Mouse (Mus musculus): ENCODE measurements around the gene Hscb.

Hscb gene

GRCm38 (mm10) chr5:110781529-110782238, 57.9 kb downstream of the Hscb start:
- no peak for DNase-seq (ENCODE audit: low spot score)

DNA sequence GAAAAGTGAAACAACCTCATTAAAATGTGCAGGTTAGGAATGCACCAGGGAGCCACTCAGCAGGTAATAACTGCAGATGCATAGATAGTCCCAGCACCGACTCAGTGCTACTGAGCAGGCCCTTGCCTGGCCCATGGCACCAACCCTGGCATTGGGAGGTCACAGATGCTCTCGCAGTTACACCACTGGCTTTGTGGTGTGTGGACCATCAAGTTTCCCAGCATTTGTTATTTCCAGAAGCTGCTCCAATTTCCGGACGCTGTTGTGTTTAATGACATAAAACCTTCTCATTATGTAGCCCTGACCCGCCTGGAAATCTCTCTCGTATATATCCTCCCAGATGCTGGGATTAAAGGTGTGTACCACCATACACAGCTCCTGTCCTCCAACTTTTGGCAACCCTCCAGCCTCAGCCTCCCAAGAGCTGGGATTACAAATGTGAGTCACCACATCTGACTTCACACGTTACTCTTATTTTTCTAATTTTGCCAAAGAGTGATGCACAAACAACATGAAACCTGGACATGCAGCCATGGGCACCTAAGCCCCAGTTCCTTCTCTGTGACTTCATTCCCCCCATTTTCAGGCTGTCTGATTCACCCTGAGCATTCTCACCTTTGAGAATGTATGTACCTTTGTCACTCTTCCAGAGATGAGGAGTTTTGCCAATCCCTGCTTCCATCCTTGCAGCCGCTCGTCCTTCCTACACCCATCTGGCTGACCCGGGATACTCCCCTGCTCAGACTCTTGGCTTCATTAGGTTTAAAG, 58.6 kb downstream of the Hscb start:
- no peak for DNase-seq (ENCODE audit: low spot score)

GRCm38 (mm10) chr5:110779998-110780760, 59.4 kb downstream of the Hscb start, which contains the start of gene Pus1:
Pus1 (minus strand) TSS chr5:110780659.
- DNase-seq (ENCODE audit: low spot score), result peak; percentile 77

GRCm38 (mm10) chr5:110779276-110779997, 60.1 kb downstream of the Hscb start:
- no peak for DNase-seq (ENCODE audit: low spot score)

Measured in T-cell, adult 2 months (primary cell).